Mouse (Mus musculus): ENCODE measurements around the gene Itpk1. TPM values are rescaled to one million over a fixed set of nuclear protein-coding genes. Genes with fewer than 3 reads are reported as not detected.
A peak's percentile ranks its signal among the peaks of the same experiment; 100 is the strongest.
"Not testable (repeated sequence)": the region's sequence is repeated elsewhere in the genome, so short reads cannot be mapped to it uniquely, and the experiment has no call there.

The Itpk1 gene
- total RNA-seq, 2 experiments from 2014 or later = 9.1 to 12.4 TPM

- no peak for DNase-seq
Observed at GRCm38 (mm10) chr12:102660906-102661651, 43.7 kb downstream of the Itpk1 start.

- no peak for DNase-seq
Observed at GRCm38 (mm10) chr12:102653003-102653402, 51.7 kb downstream of the Itpk1 start.

GRCm38 (mm10) chr12:102652420-102652819 is 52.3 kb downstream of the Itpk1 start:
- no peak for DNase-seq

- DNase-seq = no peak
Observed at GRCm38 (mm10) chr12:102651871-102652270, 52.9 kb downstream of the Itpk1 start.

- DNase-seq = no peak
Observed at GRCm38 (mm10) chr12:102651401-102651800, 53.3 kb downstream of the Itpk1 start.

GRCm38 (mm10) chr12:102650649-102651048 is 54.1 kb downstream of the Itpk1 start:
- DNase-seq = no peak

GRCm38 (mm10) chr12:102647839-102648564 is 56.7 kb downstream of the Itpk1 start:
- DNase-seq = peak; percentile 31 to 52

- DNase-seq = peak in 1 of 2 experiments; percentile 35
Observed at GRCm38 (mm10) chr12:102646586-102647260, 58.0 kb downstream of the Itpk1 start.

- no peak for DNase-seq
Observed at GRCm38 (mm10) chr12:102645911-102646585, 58.7 kb downstream of the Itpk1 start.

- peak; percentile 30 to 52 for DNase-seq
Observed at GRCm38 (mm10) chr12:102643316-102643715, 61.4 kb downstream of the Itpk1 start.

GRCm38 (mm10) chr12:102640436-102641163 is 64.1 kb downstream of the Itpk1 start:
- DNase-seq = peak in 1 of 2 experiments; percentile 36

GRCm38 (mm10) chr12:102638878-102639277 is 65.9 kb downstream of the Itpk1 start:
- DNase-seq = no peak

- DNase-seq = no peak
Observed at GRCm38 (mm10) chr12:102637235-102637634, 67.5 kb downstream of the Itpk1 start.

GRCm38 (mm10) chr12:102634436-102635050 is 70.2 kb downstream of the Itpk1 start:
- DNase-seq = no peak

GRCm38 (mm10) chr12:102633083-102633501 is 71.6 kb downstream of the Itpk1 start:
- DNase-seq = no peak

- DNase-seq = no peak
Observed at GRCm38 (mm10) chr12:102631690-102632089, 73.0 kb downstream of the Itpk1 start.

- DNase-seq = not testable (repeated sequence)
Observed at GRCm38 (mm10) chr12:102630471-102630870, 74.3 kb downstream of the Itpk1 start.

GRCm38 (mm10) chr12:102628221-102628620 is 76.5 kb downstream of the Itpk1 start:
- DNase-seq = no peak

- DNase-seq = no peak
Observed at GRCm38 (mm10) chr12:102627545-102627944, 77.2 kb downstream of the Itpk1 start.

- no peak for DNase-seq
Observed at GRCm38 (mm10) chr12:102626841-102627240, 77.9 kb downstream of the Itpk1 start.

- DNase-seq = peak in 1 of 2 experiments; percentile 36
Observed at GRCm38 (mm10) chr12:102625717-102626116, 79.0 kb downstream of the Itpk1 start.

Data from heart, adult 18-20 months (tissue).